ENCODE assay signal across 8 mouse cellular contexts in genomic region chr11:58954420-58955142, GRCm38 (mm10). TPM values are rescaled to one million over a fixed set of nuclear protein-coding genes. Genes with fewer than 3 reads are reported as not detected.
A peak's percentile ranks its signal among the peaks of the same experiment; 100 is the strongest.
DNase-seq lines count a peak whose midpoint lies in the region; ATAC-seq and TF ChIP-seq lines count a peak whose summit lies in the region.

Gene Hist3h2a, plus strand, starts transcription at chr11:58954685.
Gene Trim17, plus strand, starts transcription at chr11:58954685.

- TF ChIP-seq CTCF in heart, adult 2 months (IDR thresholded peaks at IDR 0.05): peak; percentile 81

- H3K9me3 ChIP-seq in embryonic facial prominence, embryonic 14.5 days (ENCODE audit: control insufficient read depth, low read length): no peaks in the 10 kb centered on the region
- no peaks in the 10 kb centered on the region for H3K9me3 ChIP-seq in limb, embryonic 13.5 days
- H3K9me3 ChIP-seq in midbrain, embryonic 16.5 days (replicated peaks; ENCODE audit: control insufficient read depth, low read length, poor library complexity, severe bottlenecking): no peaks in the 10 kb centered on the region

- under 1% methylated on average over 47 of the region's 49 CpGs for WGBS in embryonic facial prominence, embryonic 14.5 days
- under 1% methylated on average over 49 of the region's 49 CpGs for WGBS in heart, adult 2 months
- WGBS in limb, embryonic 13.5 days: under 1% methylated on average over 49 of the region's 49 CpGs
- WGBS in midbrain, embryonic 16.5 days: under 1% methylated on average over 49 of the region's 49 CpGs

- H3K9ac ChIP-seq in embryonic facial prominence, embryonic 14.5 days (ENCODE audit: low read depth, low read length): peak within 1 kb of the TSS; percentile 94
- H3K9ac ChIP-seq in heart, adult 2 months (ENCODE audit: low read depth, low read length): peak within 1 kb of the TSS; percentile 96
- H3K9ac ChIP-seq in limb, embryonic 13.5 days: peak within 1 kb of the TSS; percentile 96
- peak within 1 kb of the TSS; percentile 82 for H3K9ac ChIP-seq in midbrain, embryonic 16.5 days (ENCODE audit: low read depth, low read length)

- 0 out of 2 replicates have a peak, but pooled peaks cover 11% of the 10 kb centered on the region for H3K36me3 ChIP-seq in embryonic facial prominence, embryonic 14.5 days (ENCODE audit: control insufficient read depth, insufficient read depth, low read length)
- H3K36me3 ChIP-seq in heart, adult 2 months (ENCODE audit: control insufficient read depth, insufficient read depth, low read length): peaks cover 8% of the 10 kb centered on the region
- H3K36me3 ChIP-seq in limb, embryonic 13.5 days: peaks cover 14% of the 10 kb centered on the region
- H3K36me3 ChIP-seq in midbrain, embryonic 16.5 days (ENCODE audit: control insufficient read depth, insufficient read depth, low read length): 0 out of 2 replicates have a peak, but pooled peaks cover 3% of the 10 kb centered on the region

- peak within 1 kb of the TSS; percentile 79 for H3K4me3 ChIP-seq in embryonic facial prominence, embryonic 14.5 days (ENCODE audit: low read depth, low read length)
- peak within 1 kb of the TSS; percentile 89 for H3K4me3 ChIP-seq in heart, adult 2 months
- H3K4me3 ChIP-seq in limb, embryonic 13.5 days: peak within 1 kb of the TSS; percentile 84
- peak within 1 kb of the TSS; percentile 62 for H3K4me3 ChIP-seq in midbrain, embryonic 16.5 days (ENCODE audit: low read depth, low read length)

- peaks cover 27% of the 10 kb centered on the region for H3K4me1 ChIP-seq in embryonic facial prominence, embryonic 14.5 days (ENCODE audit: control insufficient read depth, insufficient read depth, low read length)
- peaks cover 10% of the 10 kb centered on the region for H3K4me1 ChIP-seq in heart, adult 2 months (ENCODE audit: control insufficient read depth, insufficient read depth, low read length)
- peaks cover 43% of the 10 kb centered on the region for H3K4me1 ChIP-seq in limb, embryonic 13.5 days
- H3K4me1 ChIP-seq in midbrain, embryonic 16.5 days (ENCODE audit: control insufficient read depth, insufficient read depth, low read length): peaks cover 51% of the 10 kb centered on the region

- H3K27me3 ChIP-seq in embryonic facial prominence, embryonic 14.5 days (replicated peaks; ENCODE audit: control insufficient read depth, insufficient read depth, low read length): peaks cover 12% of the 10 kb centered on the region
- no peaks in the 10 kb centered on the region for H3K27me3 ChIP-seq in heart, adult 2 months (ENCODE audit: control insufficient read depth, insufficient read depth, low read length)
- H3K27me3 ChIP-seq in limb, embryonic 13.5 days: peaks cover 31% of the 10 kb centered on the region
- no peaks in the 10 kb centered on the region for H3K27me3 ChIP-seq in midbrain, embryonic 16.5 days (ENCODE audit: control insufficient read depth, insufficient read depth, low read depth, low read length)

- peak; percentile 99 for TF ChIP-seq POLR2A in heart, adult 2 months (IDR thresholded peaks at IDR 0.05; ENCODE audit: insufficient read depth, low read depth, low read length)

- TF ChIP-seq EP300 in heart, adult 2 months (IDR thresholded peaks at IDR 0.05; ENCODE audit: insufficient read depth, low read depth, low read length): peak; percentile 60; the same call in 1 of the 2 replicates

- intact Hi-C loops in heart, adult 2 months (cut with DNase I): loop anchor here (1.0 to 2.0 kb wide), 2 partner anchors 24 to 26 kb away; partner anchors contain the start of gene Trim11

- no peaks in the 10 kb centered on the region for H3K79me2 ChIP-seq in heart, adult 2 months (replicated peaks; ENCODE audit: control insufficient read depth, insufficient read depth, low read length)

- peak; percentile 90 for ATAC-seq in embryonic facial prominence, embryonic 14.5 days (ENCODE audit: low read depth)
- ATAC-seq in limb, embryonic 13.5 days (ENCODE audit: low FRiP score, low read depth): peak; percentile 93
- peak; percentile 89 for ATAC-seq in midbrain, embryonic 16.5 days

- peak; percentile 91 for DNase-seq in 3T3-L1 (ENCODE audit: low read depth, low spot score)
- peak; percentile 51 to 57 for DNase-seq in adrenal gland, postnatal 4 days (ENCODE audit: low spot score in 2 of 2)
- DNase-seq in embryonic facial prominence, embryonic 14.5 days (ENCODE audit: low spot score): peak; percentile 100
- peak; percentile 86 to 89 for DNase-seq in heart, adult 2 months
- DNase-seq in kidney, adult 8-10 months: peak; percentile 89 to 97
- peak; percentile 86 to 90 for DNase-seq in spleen, postnatal 10 days (ENCODE audit: low spot score in 2 of 2)

- peak within 1 kb of the TSS; percentile 97 for H3K27ac ChIP-seq in embryonic facial prominence, embryonic 14.5 days (replicated peaks; ENCODE audit: low read depth, low read length)
- peak within 1 kb of the TSS; percentile 99 for H3K27ac ChIP-seq in heart, adult 2 months
- H3K27ac ChIP-seq in limb, embryonic 13.5 days: peak within 1 kb of the TSS; percentile 99
- peak within 1 kb of the TSS; percentile 98 for H3K27ac ChIP-seq in midbrain, embryonic 16.5 days (ENCODE audit: low read length)

- H3K4me2 ChIP-seq in embryonic facial prominence, embryonic 14.5 days (ENCODE audit: low read depth, low read length): peak within 1 kb of the TSS; percentile 96
- H3K4me2 ChIP-seq in limb, embryonic 13.5 days (replicated peaks): peak within 1 kb of the TSS; percentile 93
- peak within 1 kb of the TSS; percentile 86 for H3K4me2 ChIP-seq in midbrain, embryonic 16.5 days (ENCODE audit: low read length)

RNA-seq across cellular contexts. Expression of gene Hist3h2a, which starts in this region (rescaled TPM):
- total RNA-seq in adrenal gland, postnatal 4 days (2021): 10 to 100 TPM; 47.6 to 64.4 TPM
- polyA plus RNA-seq in embryonic facial prominence, embryonic 14.5 days (2014; fragmentation: Nextera tagmentation; extraction: Ambion mirVana): 27.6 and 29.7 TPM in 2 replicates
- 10 to 100 TPM; 13.6 to 14.0 TPM for total RNA-seq in heart, adult 2 months (2021)
- polyA plus RNA-seq in heart, adult 2 months (2012; rRNA removed): 12.6 and 15.4 TPM in 2 replicates
- 29.6 and 29.9 TPM in 2 replicates for polyA plus RNA-seq in limb, embryonic 13.5 days (2015; fragmentation: Nextera tagmentation; extraction: Ambion mirVana)
- polyA plus RNA-seq in midbrain, embryonic 16.5 days (2015; fragmentation: Nextera tagmentation; extraction: Ambion mirVana): 107 and 115 TPM in 2 replicates

RNA-seq across cellular contexts. Expression of gene Trim17, which starts in this region (rescaled TPM):
- total RNA-seq in adrenal gland, postnatal 4 days (2021): under 1 TPM; 0.08 to 0.36 TPM
- 0.41 and 0.51 TPM in 2 replicates for polyA plus RNA-seq in embryonic facial prominence, embryonic 14.5 days (2014; fragmentation: Nextera tagmentation; extraction: Ambion mirVana)
- under 1 TPM in 1 of 2 experiments, not detected in 1; 0.07 TPM for total RNA-seq in heart, adult 2 months (2021)
- 0.20 and 0.37 TPM in 2 replicates for polyA plus RNA-seq in heart, adult 2 months (2012; rRNA removed)
- polyA plus RNA-seq in limb, embryonic 13.5 days (2015; fragmentation: Nextera tagmentation; extraction: Ambion mirVana): 0.87 and 1.7 TPM in 2 replicates
- polyA plus RNA-seq in midbrain, embryonic 16.5 days (2015; fragmentation: Nextera tagmentation; extraction: Ambion mirVana): 1.3 and 2.1 TPM in 2 replicates

Comparison
In these comparisons a context has a peak if more than half of its experiments do, and no peak if none do; other contexts are left out.
1. Peak in every context shown above with its lines: DNase-seq, ATAC-seq, H3K4me3 ChIP-seq and H3K27ac ChIP-seq.